ENCODE assay signal across 7 mouse cellular contexts in genomic region chr7:144238409-144238808, GRCm38 (mm10).
A peak's percentile ranks its signal among the peaks of the same experiment; 100 is the strongest.
DNase-seq lines count a peak whose midpoint lies in the region; ATAC-seq and TF ChIP-seq lines count a peak whose summit lies in the region.

No protein-coding gene starts in this region.

- peak overlapping the region; percentile 78 for H3K27ac ChIP-seq in hindbrain, embryonic 14.5 days
- peak overlapping the region; percentile 30; the same call in 1 of the 2 replicates for H3K27ac ChIP-seq in midbrain, embryonic 12.5 days (replicated peaks)
- H3K27ac ChIP-seq in heart, embryonic 11.5 days (ENCODE audit: low read depth, low read length), result no peak overlapping the region

- 24% methylated on average over 12 of the region's 12 CpGs for WGBS in hindbrain, embryonic 14.5 days
- WGBS in midbrain, embryonic 12.5 days, result 33% methylated on average over 12 of the region's 12 CpGs
- WGBS in heart, embryonic 11.5 days (ENCODE audit: insufficient replicate concordance), result 45% methylated on average over 12 of the region's 12 CpGs

- peak overlapping the region; percentile 26 for H3K4me3 ChIP-seq in hindbrain, embryonic 14.5 days (replicated peaks; ENCODE audit: low read length)
- H3K4me3 ChIP-seq in midbrain, embryonic 12.5 days, result no peak overlapping the region
- no peak overlapping the region for H3K4me3 ChIP-seq in heart, embryonic 11.5 days (ENCODE audit: low read depth, low read length)

- H3K9ac ChIP-seq in hindbrain, embryonic 14.5 days, result peak overlapping the region; percentile 64; the same call in 1 of the 2 replicates
- no peak overlapping the region for H3K9ac ChIP-seq in midbrain, embryonic 12.5 days (replicated peaks)
- H3K9ac ChIP-seq in heart, embryonic 11.5 days (ENCODE audit: low read depth, low read length), result no peak overlapping the region

- no peaks in the 10 kb centered on the region for H3K27me3 ChIP-seq in hindbrain, embryonic 14.5 days (ENCODE audit: control insufficient read depth, insufficient read depth, low read length)
- peaks cover 6% of the 10 kb centered on the region for H3K27me3 ChIP-seq in midbrain, embryonic 12.5 days
- H3K27me3 ChIP-seq in heart, embryonic 11.5 days (ENCODE audit: control insufficient read depth, insufficient read depth, low read length), result 0 out of 2 replicates have a peak, but pooled peaks cover 3% of the 10 kb centered on the region

- no peak for TF ChIP-seq CTCF in brain, embryonic 14.5 days (IDR thresholded peaks at IDR 0.05; ENCODE audit: borderline replicate concordance, extremely low read depth, insufficient read depth, insufficient read length)

- TF ChIP-seq POLR2A in brain, embryonic 14.5 days (IDR thresholded peaks at IDR 0.05; ENCODE audit: borderline replicate concordance, extremely low read depth, insufficient read depth, insufficient read length, poor library complexity, severe bottlenecking), result no peak

- peaks cover 36% of the 10 kb centered on the region for H3K4me1 ChIP-seq in hindbrain, embryonic 14.5 days (replicated peaks; ENCODE audit: control insufficient read depth, insufficient read depth, low read length)
- H3K4me1 ChIP-seq in midbrain, embryonic 12.5 days, result peaks cover 32% of the 10 kb centered on the region
- peaks cover 7% of the 10 kb centered on the region for H3K4me1 ChIP-seq in heart, embryonic 11.5 days (ENCODE audit: control insufficient read depth, insufficient read depth, low read length)

- peak overlapping the region; percentile 54 for H3K4me2 ChIP-seq in hindbrain, embryonic 14.5 days (replicated peaks)
- H3K4me2 ChIP-seq in midbrain, embryonic 12.5 days (replicated peaks), result peak overlapping the region; percentile 24
- H3K4me2 ChIP-seq in heart, embryonic 11.5 days, result no peak overlapping the region

- peak; percentile 13; the same call in 1 of the 2 replicates for ATAC-seq in hindbrain, embryonic 14.5 days (ENCODE audit: low FRiP score)
- ATAC-seq in midbrain, embryonic 12.5 days (ENCODE audit: low FRiP score, low read depth), result no peak
- no peak for ATAC-seq in heart, embryonic 11.5 days (replicated peaks; ENCODE audit: insufficient number of reproducible peaks, low FRiP score, low TSS enrichment)

- H3K36me3 ChIP-seq in hindbrain, embryonic 14.5 days (replicated peaks; ENCODE audit: control insufficient read depth, insufficient read depth), result no peaks in the 10 kb centered on the region
- no peaks in the 10 kb centered on the region for H3K36me3 ChIP-seq in midbrain, embryonic 12.5 days
- H3K36me3 ChIP-seq in heart, embryonic 11.5 days (ENCODE audit: control insufficient read depth, insufficient read depth, low read length), result no peaks in the 10 kb centered on the region

- no peaks in the 10 kb centered on the region for H3K9me3 ChIP-seq in hindbrain, embryonic 14.5 days (ENCODE audit: control insufficient read depth, low read length)
- no peaks in the 10 kb centered on the region for H3K9me3 ChIP-seq in midbrain, embryonic 12.5 days
- no peaks in the 10 kb centered on the region for H3K9me3 ChIP-seq in heart, embryonic 11.5 days (replicated peaks; ENCODE audit: control insufficient read depth, low read length)

- DNase-seq in NIH3T3 (ENCODE audit: low read depth), result peak; percentile 10
- DNase-seq in brain, embryonic 14.5 days (ENCODE audit: low read depth), result peak; percentile 95
- DNase-seq in hindbrain, embryonic 14.5 days (ENCODE audit: low spot score), result peak; percentile 81
- DNase-seq in T-cell, adult 2 months (ENCODE audit: low spot score), result no peak
- DNase-seq in kidney, adult 8-10 months, result no peak

Comparison
In these comparisons a context has a peak if more than half of its experiments do, and no peak if none do; other contexts are left out.
1. DNase-seq: peak in NIH3T3 (single experiment), brain, embryonic 14.5 days (single experiment) and hindbrain, embryonic 14.5 days (single experiment); none in T-cell, adult 2 months (single experiment) and kidney, adult 8-10 months (0 of 2).